Mouse (Mus musculus): Measurements from ENCODE around the gene Tex9. TPM values are rescaled to one million over a fixed set of nuclear protein-coding genes. Genes with fewer than 3 reads are reported as not detected.

Tex9 gene
- polyA plus RNA-seq, 1 experiment from 2014 or later, result 4.2 TPM

GRCm38 (mm10) chr9:72438749-72439148 lies 53.3 kb downstream of the Tex9 start:
- Histone ChIP-seq H3K9ac (peak overlapping the region; percentile 76), H3K27me3 (no peaks in the 10 kb centered on the region), H3K27ac (replicated peaks) (peak overlapping the region; percentile 98), H3K4me2 (peak overlapping the region; percentile 98), H3K9me3 (replicated peaks) (no peaks in the 10 kb centered on the region), H3K4me3 (replicated peaks) (peak overlapping the region; percentile 76), H3K4me1 (replicated peaks) (peaks cover 58% of the 10 kb centered on the region), H3K36me3 (replicated peaks) (peaks cover 11% of the 10 kb centered on the region)
- WGBS (ENCODE audit: insufficient replicate concordance), result 2% methylated on average over 9 of the region's 9 CpGs
- ATAC-seq (ENCODE audit: insufficient read depth), result no peak

GRCm38 (mm10) chr9:72437822-72438701 lies 54.0 kb downstream of the Tex9 start, which contains the start of gene Mns1:
Mns1 (plus strand) TSS chr9:72438011.
- 2% methylated on average over 43 of the region's 43 CpGs for WGBS (ENCODE audit: insufficient replicate concordance)
- Histone ChIP-seq H3K27ac (replicated peaks) (peak within 1 kb of the TSS; percentile 98), H3K9ac (peak within 1 kb of the TSS; percentile 76), H3K4me1 (replicated peaks) (peaks cover 55% of the 10 kb centered on the region), H3K4me3 (replicated peaks) (peak within 1 kb of the TSS; percentile 76), H3K9me3 (replicated peaks) (no peaks in the 10 kb centered on the region), H3K27me3 (no peaks in the 10 kb centered on the region), H3K36me3 (replicated peaks) (peaks cover 4% of the 10 kb centered on the region), H3K4me2 (peak within 1 kb of the TSS; percentile 98)
- ATAC-seq (ENCODE audit: insufficient read depth), result peak; percentile 92

- WGBS (ENCODE audit: insufficient replicate concordance), result 81% methylated on average over 9 of the region's 9 CpGs
- Histone ChIP-seq H3K27ac (replicated peaks) (no peak overlapping the region), H3K4me1 (replicated peaks) (peaks cover 30% of the 10 kb centered on the region), H3K4me2 (no peak overlapping the region), H3K36me3 (replicated peaks) (no peaks in the 10 kb centered on the region), H3K27me3 (no peaks in the 10 kb centered on the region), H3K9me3 (replicated peaks) (no peaks in the 10 kb centered on the region), H3K4me3 (replicated peaks) (no peak overlapping the region), H3K9ac (no peak overlapping the region)
- no peak for ATAC-seq (ENCODE audit: insufficient read depth)
Observed at GRCm38 (mm10) chr9:72434876-72435275, 57.1 kb downstream of the Tex9 start.

GRCm38 (mm10) chr9:72427861-72428260 lies 64.2 kb downstream of the Tex9 start:
- Histone ChIP-seq H3K27me3 (peaks cover 12% of the 10 kb centered on the region; the same call in 1 of the 2 replicates), H3K4me2 (no peak overlapping the region), H3K27ac (replicated peaks) (no peak overlapping the region), H3K4me3 (replicated peaks) (no peak overlapping the region), H3K4me1 (replicated peaks) (peaks cover 11% of the 10 kb centered on the region), H3K9ac (no peak overlapping the region), H3K9me3 (replicated peaks) (no peaks in the 10 kb centered on the region), H3K36me3 (replicated peaks) (no peaks in the 10 kb centered on the region)
- WGBS (ENCODE audit: insufficient replicate concordance), result 58% methylated on average over 4 of the region's 4 CpGs
- ATAC-seq (ENCODE audit: insufficient read depth), result no peak

GRCm38 (mm10) chr9:72425300-72425850 lies 66.6 kb downstream of the Tex9 start:
- ATAC-seq (ENCODE audit: insufficient read depth), result no peak
- H3K27ac ChIP-seq (replicated peaks), result no peak overlapping the region
- no peak overlapping the region for H3K4me3 ChIP-seq (replicated peaks)
- no peaks in the 10 kb centered on the region for H3K9me3 ChIP-seq (replicated peaks)
- no peak overlapping the region for H3K4me2 ChIP-seq
- WGBS (ENCODE audit: insufficient replicate concordance), result 74% methylated on average over 11 of the region's 11 CpGs
- no peak overlapping the region for H3K9ac ChIP-seq
- peaks cover 31% of the 10 kb centered on the region for H3K4me1 ChIP-seq (replicated peaks)
- H3K36me3 ChIP-seq (replicated peaks), result no peaks in the 10 kb centered on the region
- H3K27me3 ChIP-seq, result peaks cover 12% of the 10 kb centered on the region; the same call in 1 of the 2 replicates

- Histone ChIP-seq H3K27ac (replicated peaks) (no peak overlapping the region), H3K4me2 (no peak overlapping the region), H3K36me3 (replicated peaks) (no peaks in the 10 kb centered on the region), H3K4me1 (replicated peaks) (peaks cover 50% of the 10 kb centered on the region), H3K27me3 (peaks cover 7% of the 10 kb centered on the region; the same call in 1 of the 2 replicates), H3K9ac (no peak overlapping the region), H3K4me3 (replicated peaks) (no peak overlapping the region), H3K9me3 (replicated peaks) (no peaks in the 10 kb centered on the region)
- ATAC-seq (ENCODE audit: insufficient read depth), result no peak
- 73% methylated on average over 2 of the region's 2 CpGs for WGBS (ENCODE audit: insufficient replicate concordance)
Observed at GRCm38 (mm10) chr9:72422753-72423152, 69.3 kb downstream of the Tex9 start.

GRCm38 (mm10) chr9:72422284-72422683 lies 69.7 kb downstream of the Tex9 start:
- Histone ChIP-seq H3K36me3 (replicated peaks) (no peaks in the 10 kb centered on the region), H3K4me2 (no peak overlapping the region), H3K4me1 (replicated peaks) (peaks cover 52% of the 10 kb centered on the region), H3K27me3 (peaks cover 3% of the 10 kb centered on the region; the same call in 1 of the 2 replicates), H3K4me3 (replicated peaks) (no peak overlapping the region), H3K9ac (no peak overlapping the region), H3K27ac (replicated peaks) (0 out of 2 replicates have a peak overlapping the region, but pooled peaks have one; percentile 31), H3K9me3 (replicated peaks) (no peaks in the 10 kb centered on the region)
- WGBS (ENCODE audit: insufficient replicate concordance), result 64% methylated on average over 11 of the region's 11 CpGs
- ATAC-seq (ENCODE audit: insufficient read depth), result no peak

- no peaks in the 10 kb centered on the region for H3K9me3 ChIP-seq (replicated peaks)
- H3K27ac ChIP-seq (replicated peaks), result peak overlapping the region; percentile 51; the same call in 1 of the 2 replicates
- H3K4me1 ChIP-seq (replicated peaks), result peaks cover 47% of the 10 kb centered on the region
- 34% methylated on average over 3 of the region's 3 CpGs for WGBS (ENCODE audit: insufficient replicate concordance)
- no peak overlapping the region for H3K9ac ChIP-seq
- no peaks in the 10 kb centered on the region for H3K36me3 ChIP-seq (replicated peaks)
- ATAC-seq (ENCODE audit: insufficient read depth), result peak; percentile 74
- H3K4me2 ChIP-seq, result peak overlapping the region; percentile 6; the same call in 1 of the 2 replicates
- no peaks in the 10 kb centered on the region for H3K27me3 ChIP-seq
- H3K4me3 ChIP-seq (replicated peaks), result no peak overlapping the region
Observed at GRCm38 (mm10) chr9:72420490-72420889, 71.5 kb downstream of the Tex9 start.

GRCm38 (mm10) chr9:72418443-72418842 lies 73.6 kb downstream of the Tex9 start:
- 52% methylated on average over 3 of the region's 3 CpGs for WGBS (ENCODE audit: insufficient replicate concordance)
- H3K27ac ChIP-seq (replicated peaks), result peak overlapping the region; percentile 68
- no peak overlapping the region for H3K4me2 ChIP-seq
- peaks cover 47% of the 10 kb centered on the region for H3K4me1 ChIP-seq (replicated peaks)
- ATAC-seq (ENCODE audit: insufficient read depth), result peak; percentile 36; the same call in 1 of the 2 replicates
- no peaks in the 10 kb centered on the region for H3K27me3 ChIP-seq
- H3K36me3 ChIP-seq (replicated peaks), result no peaks in the 10 kb centered on the region
- no peak overlapping the region for H3K4me3 ChIP-seq (replicated peaks)
- H3K9me3 ChIP-seq (replicated peaks), result no peaks in the 10 kb centered on the region
- no peak overlapping the region for H3K9ac ChIP-seq

- peak overlapping the region; percentile 77; the same call in 1 of the 2 replicates for H3K4me2 ChIP-seq
- H3K4me1 ChIP-seq (replicated peaks), result peaks cover 55% of the 10 kb centered on the region
- H3K27me3 ChIP-seq, result no peaks in the 10 kb centered on the region
- no peak overlapping the region for H3K9ac ChIP-seq
- 90% methylated on average over 2 of the region's 2 CpGs for WGBS (ENCODE audit: insufficient replicate concordance)
- H3K4me3 ChIP-seq (replicated peaks), result no peak overlapping the region
- no peaks in the 10 kb centered on the region for H3K9me3 ChIP-seq (replicated peaks)
- no peak for ATAC-seq (ENCODE audit: insufficient read depth)
- no peaks in the 10 kb centered on the region for H3K36me3 ChIP-seq (replicated peaks)
- peak overlapping the region; percentile 99 for H3K27ac ChIP-seq (replicated peaks)
Observed at GRCm38 (mm10) chr9:72411746-72412145, 80.3 kb downstream of the Tex9 start.
